Mouse (Mus musculus): ENCODE measurements around the gene N4bp2. TPM values are rescaled to one million over a fixed set of nuclear protein-coding genes. Genes with fewer than 3 reads are reported as not detected.

The N4bp2 gene
- total RNA-seq, 2 experiments from 2014 or later: 41.6 to 45.6 TPM

GRCm38 (mm10) chr5:65826476-65826875, 63.2 kb downstream of the N4bp2 start:
- DNase-seq (ENCODE audit: low spot score in 2 of 2): no peak

GRCm38 (mm10) chr5:65827102-65827501, 63.8 kb downstream of the N4bp2 start:
- DNase-seq (ENCODE audit: low spot score in 2 of 2): no peak

- DNase-seq (ENCODE audit: low spot score in 2 of 2): no peak
Observed at GRCm38 (mm10) chr5:65828261-65828660, 64.9 kb downstream of the N4bp2 start.

- DNase-seq (ENCODE audit: low spot score in 2 of 2): no peak
Observed at GRCm38 (mm10) chr5:65829059-65829458, 65.7 kb downstream of the N4bp2 start.

GRCm38 (mm10) chr5:65831917-65832618, 68.7 kb downstream of the N4bp2 start:
- no peak for DNase-seq (ENCODE audit: low spot score in 2 of 2)

- no peak for DNase-seq (ENCODE audit: low spot score in 2 of 2)
Observed at GRCm38 (mm10) chr5:65833092-65833491, 69.8 kb downstream of the N4bp2 start.

GRCm38 (mm10) chr5:65833766-65834498, 70.6 kb downstream of the N4bp2 start:
- DNase-seq (ENCODE audit: low spot score in 2 of 2): no peak

GRCm38 (mm10) chr5:65838053-65838452, 74.7 kb downstream of the N4bp2 start:
- DNase-seq (ENCODE audit: low spot score in 2 of 2): no peak

- DNase-seq (ENCODE audit: low spot score in 2 of 2): no peak
Observed at GRCm38 (mm10) chr5:65842947-65843346, 79.6 kb downstream of the N4bp2 start.

GRCm38 (mm10) chr5:65846534-65846933, 83.2 kb downstream of the N4bp2 start:
- DNase-seq (ENCODE audit: low spot score in 2 of 2): no peak

- DNase-seq (ENCODE audit: low spot score in 2 of 2): no peak
Observed at GRCm38 (mm10) chr5:65846958-65847357, 83.6 kb downstream of the N4bp2 start.

- no peak for DNase-seq (ENCODE audit: low spot score in 2 of 2)
Observed at GRCm38 (mm10) chr5:65847656-65848055, 84.3 kb downstream of the N4bp2 start.

- DNase-seq (ENCODE audit: low spot score in 2 of 2): no peak
Observed at GRCm38 (mm10) chr5:65850765-65851164, 87.4 kb downstream of the N4bp2 start.

- no peak for DNase-seq (ENCODE audit: low spot score in 2 of 2)
Observed at GRCm38 (mm10) chr5:65854786-65855191, 91.5 kb downstream of the N4bp2 start.

GRCm38 (mm10) chr5:65855571-65855970, 92.2 kb downstream of the N4bp2 start:
- no peak for DNase-seq (ENCODE audit: low spot score in 2 of 2)

- no peak for DNase-seq (ENCODE audit: low spot score in 2 of 2)
Observed at GRCm38 (mm10) chr5:65856591-65857411, 93.5 kb downstream of the N4bp2 start.

- DNase-seq (ENCODE audit: low spot score in 2 of 2): no peak
Observed at GRCm38 (mm10) chr5:65857935-65858334, 94.6 kb downstream of the N4bp2 start.

GRCm38 (mm10) chr5:65858355-65858754, 95.0 kb downstream of the N4bp2 start:
- DNase-seq (ENCODE audit: low spot score in 2 of 2): no peak

GRCm38 (mm10) chr5:65858898-65859297, 95.6 kb downstream of the N4bp2 start:
- DNase-seq (ENCODE audit: low spot score in 2 of 2): no peak

GRCm38 (mm10) chr5:65859396-65859795, 96.1 kb downstream of the N4bp2 start:
- no peak for DNase-seq (ENCODE audit: low spot score in 2 of 2)

GRCm38 (mm10) chr5:65860281-65861000, 97.1 kb downstream of the N4bp2 start:
- DNase-seq (ENCODE audit: low spot score in 2 of 2): no peak

Measured in adrenal gland, postnatal 4 days (tissue).